In genomic region chr11:115075407-115075806, GRCm38 (mm10) we compare ENCODE assay signal across 37 mouse cellular contexts. TPM values are rescaled to one million over a fixed set of nuclear protein-coding genes. Genes with fewer than 3 reads are reported as not detected.
DNase-seq lines count a peak whose midpoint lies in the region; ATAC-seq and TF ChIP-seq lines count a peak whose summit lies in the region.
"Had no signal": no experiment of that assay in that cellular context is flagged by ENCODE, and none has a peak within 500 bp of the region (broad histone marks: within the 10 kb centered on the region; RNA-seq: fewer than 3 reads in every experiment).

No protein-coding gene starts in this region.

- H3K36me3 ChIP-seq in embryonic facial prominence, embryonic 15.5 days = no peaks in the 10 kb centered on the region
- no peaks in the 10 kb centered on the region for H3K36me3 ChIP-seq in liver, embryonic 16.5 days (ENCODE audit: control insufficient read depth, insufficient read depth)
- H3K36me3 ChIP-seq: heart, embryonic 13.5 days; hindbrain, embryonic 10.5 days; hindbrain, embryonic 15.5 days; limb, embryonic 10.5 days; limb, embryonic 15.5 days; midbrain, embryonic 12.5 days; neural tube, embryonic 12.5 days had no signal

- 70% methylated on average over 7 of the region's 7 CpGs for WGBS in embryonic facial prominence, embryonic 15.5 days
- 13% methylated on average over 7 of the region's 7 CpGs for WGBS in liver, embryonic 16.5 days (ENCODE audit: insufficient replicate concordance)

- peaks cover 11% of the 10 kb centered on the region; the same call in 1 of the 2 replicates for H3K4me1 ChIP-seq in embryonic facial prominence, embryonic 15.5 days
- peaks cover 4% of the 10 kb centered on the region for H3K4me1 ChIP-seq in liver, embryonic 16.5 days (ENCODE audit: control insufficient read depth, low read depth, low read length)

- H3K27ac ChIP-seq in layer of hippocampus, adult 2 months = no peak overlapping the region
- no peak overlapping the region for H3K27ac ChIP-seq in embryonic facial prominence, embryonic 15.5 days (replicated peaks)
- peak overlapping the region; percentile 55 for H3K27ac ChIP-seq in liver, embryonic 16.5 days (ENCODE audit: low read length)
- H3K27ac ChIP-seq: heart, adult 2 months; heart, embryonic 13.5 days; hindbrain, embryonic 10.5 days; hindbrain, embryonic 15.5 days; limb, embryonic 10.5 days; limb, embryonic 15.5 days; midbrain, embryonic 12.5 days; neural tube, embryonic 12.5 days had no signal

- no peak overlapping the region for H3K9ac ChIP-seq in embryonic facial prominence, embryonic 15.5 days
- no peak overlapping the region for H3K9ac ChIP-seq in liver, embryonic 16.5 days (ENCODE audit: low read depth, low read length)
- H3K9ac ChIP-seq: heart, embryonic 13.5 days; hindbrain, embryonic 15.5 days; limb, embryonic 15.5 days; midbrain, embryonic 12.5 days; neural tube, embryonic 12.5 days had no signal

- DNase-seq in layer of hippocampus, adult 9-11 months = peak; percentile 15
- no peak for DNase-seq in layer of hippocampus, adult 2 months (ENCODE audit: low spot score in 2 of 2)
- peak; percentile 24 for DNase-seq in 416B (ENCODE audit: low read depth)
- no peak for DNase-seq in frontal cortex, postnatal 25 days (ENCODE audit: low spot score in 2 of 2)
- DNase-seq: adrenal gland, adult 2 months; cerebellum, adult 2 months; cerebellum, postnatal 14 days; heart, adult 2 months; heart, postnatal 10 days; layer of hippocampus, postnatal 36 days; lung, postnatal 4 days; right cerebral cortex, adult 18-20 months; right cerebral cortex, postnatal 4 days; thymus, postnatal 4 days had no signal

- no peak overlapping the region for H3K4me2 ChIP-seq in embryonic facial prominence, embryonic 15.5 days (replicated peaks)
- H3K4me2 ChIP-seq in liver, embryonic 16.5 days (ENCODE audit: low read depth, low read length) = no peak overlapping the region
- H3K4me2 ChIP-seq: heart, embryonic 13.5 days; hindbrain, embryonic 15.5 days; limb, embryonic 15.5 days; midbrain, embryonic 12.5 days; neural tube, embryonic 12.5 days had no signal

- TF ChIP-seq CTCF in layer of hippocampus, adult 2 months (conservative IDR thresholded peaks at IDR 0.05) = no peak

- H3K4me3 ChIP-seq in layer of hippocampus, adult 2 months = no peak overlapping the region
- no peak overlapping the region for H3K4me3 ChIP-seq in embryonic facial prominence, embryonic 15.5 days (replicated peaks)
- H3K4me3 ChIP-seq in liver, embryonic 16.5 days (ENCODE audit: low read depth, low read length) = no peak overlapping the region
- H3K4me3 ChIP-seq: heart, adult 2 months; heart, embryonic 13.5 days; hindbrain, embryonic 10.5 days; hindbrain, embryonic 15.5 days; limb, embryonic 10.5 days; limb, embryonic 15.5 days; megakaryocyte, embryonic 14.5 days; midbrain, embryonic 12.5 days; myocyte; neural tube, embryonic 12.5 days had no signal

- peak; percentile 40; the same call in 1 of the 2 replicates for ATAC-seq in embryonic facial prominence, embryonic 15.5 days (ENCODE audit: insufficient number of reproducible peaks, low FRiP score, low TSS enrichment, low read depth)
- peak; percentile 60 for ATAC-seq in liver, embryonic 16.5 days (ENCODE audit: low read depth)
- ATAC-seq: activated CD4-positive, CD25-positive, alpha-beta regulatory T cell, adult 4 months; forebrain, embryonic 16.5 days; inflammation-experienced regulatory T-cells, adult 6 months had no signal

- peaks cover 13% of the 10 kb centered on the region for H3K27me3 ChIP-seq in embryonic facial prominence, embryonic 15.5 days
- H3K27me3 ChIP-seq in liver, embryonic 16.5 days (ENCODE audit: control insufficient read depth, insufficient read depth, low read depth, low read length) = no peaks in the 10 kb centered on the region
- H3K27me3 ChIP-seq: limb, embryonic 15.5 days had no signal

- H3K9me3 ChIP-seq in embryonic facial prominence, embryonic 15.5 days (replicated peaks) = no peaks in the 10 kb centered on the region
- H3K9me3 ChIP-seq in liver, embryonic 16.5 days (replicated peaks; ENCODE audit: control insufficient read depth, low read length) = no peaks in the 10 kb centered on the region
- H3K9me3 ChIP-seq: heart, embryonic 13.5 days; hindbrain, embryonic 10.5 days; hindbrain, embryonic 15.5 days; limb, embryonic 10.5 days; limb, embryonic 15.5 days; midbrain, embryonic 12.5 days; neural tube, embryonic 12.5 days had no signal

RNA-seq across cellular contexts. Expression of gene Cd300e, which starts 13.4 kb away (rescaled TPM):
- under 1 TPM in 1 of 2 experiments, not detected in 1; 0.18 TPM for total RNA-seq in layer of hippocampus, adult 2 months (2021)
- polyA plus RNA-seq in embryonic facial prominence, embryonic 15.5 days (2015; fragmentation: Nextera tagmentation; extraction: Ambion mirVana) = 0.12 and 0.16 TPM in 2 replicates
- polyA plus RNA-seq in liver, embryonic 16.5 days (2015; fragmentation: Nextera tagmentation; extraction: Ambion mirVana) = 0.46 and 0.79 TPM in 2 replicates
- total RNA-seq: CH12.LX; layer of hippocampus, postnatal 36 days; midbrain, postnatal 0 days had no signal
- polyA plus RNA-seq: activated CD4-positive, CD25-positive, alpha-beta regulatory T cell, adult 4 months; adrenal gland, adult 2 months; C2C12; forebrain, embryonic 16.5 days; heart, embryonic 13.5 days; hindbrain, embryonic 10.5 days; hindbrain, embryonic 15.5 days; kidney, embryonic 16.5 days; limb, embryonic 10.5 days; midbrain, embryonic 12.5 days; myocyte; neural tube, embryonic 12.5 days; testis, adult 2 months had no signal

RNA-seq across cellular contexts. Expression of gene Rab37, which starts 15.8 kb away (rescaled TPM):
- 1 to 10 TPM; 3.3 to 3.4 TPM for total RNA-seq in layer of hippocampus, adult 2 months (2021)
- polyA plus RNA-seq in embryonic facial prominence, embryonic 15.5 days (2015; fragmentation: Nextera tagmentation; extraction: Ambion mirVana) = 1.6 and 2.0 TPM in 2 replicates
- 2.3 and 2.4 TPM in 2 replicates for polyA plus RNA-seq in liver, embryonic 16.5 days (2015; fragmentation: Nextera tagmentation; extraction: Ambion mirVana)
- polyA plus RNA-seq: testis, adult 2 months had no signal

RNA-seq across cellular contexts. Expression of gene Cd300ld3, which starts 27.2 kb away (rescaled TPM):
- total RNA-seq in layer of hippocampus, adult 2 months (2021) = under 1 TPM in 1 of 2 experiments, not detected in 1; 0.87 TPM
- not detected in 2 replicates for polyA plus RNA-seq in embryonic facial prominence, embryonic 15.5 days (2015; fragmentation: Nextera tagmentation; extraction: Ambion mirVana)
- polyA plus RNA-seq in liver, embryonic 16.5 days (2015; fragmentation: Nextera tagmentation; extraction: Ambion mirVana) = not detected in 2 replicates
- total RNA-seq: ES-E14; layer of hippocampus, postnatal 36 days had no signal
- polyA plus RNA-seq: activated CD4-positive, CD25-positive, alpha-beta regulatory T cell, adult 4 months; C2C12; forebrain, embryonic 16.5 days; heart, embryonic 13.5 days; hindbrain, embryonic 10.5 days; hindbrain, embryonic 15.5 days; inflammation-experienced regulatory T-cells, adult 6 months; kidney, embryonic 16.5 days; limb, embryonic 10.5 days; limb, embryonic 15.5 days; lung, embryonic 16.5 days; midbrain, embryonic 12.5 days; midbrain, postnatal 0 days; myocyte; neural tube, embryonic 12.5 days; thymus, postnatal 0 days had no signal

RNA-seq across cellular contexts. Expression of gene Cd300ld5, which starts 37.8 kb away (rescaled TPM):
- 1 to 10 TPM in 1 of 2 experiments, under 1 TPM in 1; 0.87 to 1.0 TPM for total RNA-seq in layer of hippocampus, adult 2 months (2021)
- not detected in 2 replicates for polyA plus RNA-seq in embryonic facial prominence, embryonic 15.5 days (2015; fragmentation: Nextera tagmentation; extraction: Ambion mirVana)
- polyA plus RNA-seq in liver, embryonic 16.5 days (2015; fragmentation: Nextera tagmentation; extraction: Ambion mirVana) = not detected in 2 replicates
- total RNA-seq: CH12.LX, ES-E14 had no signal
- polyA plus RNA-seq: activated CD4-positive, CD25-positive, alpha-beta regulatory T cell, adult 4 months; cortical plate, adult 2 months; forebrain, embryonic 16.5 days; heart, embryonic 13.5 days; hindbrain, embryonic 10.5 days; hindbrain, embryonic 15.5 days; inflammation-experienced regulatory T-cells, adult 6 months; kidney, embryonic 16.5 days; limb, embryonic 10.5 days; limb, embryonic 15.5 days; lung, embryonic 16.5 days; midbrain, embryonic 12.5 days; midbrain, postnatal 0 days; neural tube, embryonic 12.5 days; thymus, postnatal 0 days had no signal

RNA-seq across cellular contexts. Expression of gene Cd300ld4, which starts 48.6 kb away (rescaled TPM):
- 1 to 10 TPM; 1.0 to 1.7 TPM for total RNA-seq in layer of hippocampus, adult 2 months (2021)
- not detected in 2 replicates for polyA plus RNA-seq in embryonic facial prominence, embryonic 15.5 days (2015; fragmentation: Nextera tagmentation; extraction: Ambion mirVana)
- not detected in 2 replicates for polyA plus RNA-seq in liver, embryonic 16.5 days (2015; fragmentation: Nextera tagmentation; extraction: Ambion mirVana)
- total RNA-seq: adrenal gland, adult 2 months; CH12.LX; ES-E14; heart, postnatal 10 days; midbrain, postnatal 0 days had no signal
- polyA plus RNA-seq: activated CD4-positive, CD25-positive, alpha-beta regulatory T cell, adult 4 months; C2C12; forebrain, embryonic 16.5 days; heart, embryonic 13.5 days; hindbrain, embryonic 10.5 days; hindbrain, embryonic 15.5 days; inflammation-experienced regulatory T-cells, adult 6 months; kidney, embryonic 16.5 days; limb, embryonic 10.5 days; limb, embryonic 15.5 days; lung, embryonic 16.5 days; midbrain, embryonic 12.5 days; midbrain, postnatal 0 days; myocyte; neural tube, embryonic 12.5 days had no signal

Comparison
In these comparisons a context has a peak if more than half of its experiments do, and no peak if none do; other contexts are left out.
1. DNase-seq: peak in layer of hippocampus, adult 9-11 months (single experiment) and 416B (single experiment); none in layer of hippocampus, adult 2 months (0 of 2) and frontal cortex, postnatal 25 days (0 of 2).